10 mouse cellular contexts compared by ENCODE assay signal in genomic region chr5:65958597-65958996, GRCm38 (mm10). TPM values are rescaled to one million over a fixed set of nuclear protein-coding genes. Genes with fewer than 3 reads are reported as not detected.
A peak's percentile ranks its signal among the peaks of the same experiment; 100 is the strongest.
DNase-seq lines count a peak whose midpoint lies in the region; ATAC-seq and TF ChIP-seq lines count a peak whose summit lies in the region.
"Had no signal": no experiment of that assay in that cellular context is flagged by ENCODE, and none has a peak within 500 bp of the region (broad histone marks: within the 10 kb centered on the region; RNA-seq: fewer than 3 reads in every experiment).

No protein-coding gene starts in this region.

- peak in 1 of 2 experiments; percentile 22 for DNase-seq in cerebellum, adult 2 months
- DNase-seq in layer of hippocampus, adult 11-12 months (ENCODE audit: low spot score) = peak; percentile 24
- DNase-seq in layer of hippocampus, postnatal 36 days = no peak
- peak; percentile 70 for DNase-seq in CD4-positive helper T cell, adult 2 months (ENCODE audit: low read depth, low spot score)
- DNase-seq in cerebellum, postnatal 36 days = peak; percentile 17 to 20
- DNase-seq in lung, postnatal 0 days (ENCODE audit: low spot score) = peak; percentile 63
- DNase-seq in urinary bladder, adult 18-20 months (ENCODE audit: low spot score in 2 of 2) = no peak

- no peak for TF ChIP-seq EP300 in lung, postnatal 0 days (IDR thresholded peaks at IDR 0.05)

- no peak overlapping the region for H3K4me3 ChIP-seq in cerebellum, adult 2 months (replicated peaks; ENCODE audit: insufficient read depth, low read depth, low read length)
- H3K4me3 ChIP-seq in lung, postnatal 0 days (ENCODE audit: low read depth, low read length) = no peak overlapping the region

- WGBS in cerebellum, adult 2 months = 4% methylated on average over 4 of the region's 4 CpGs
- WGBS in lung, postnatal 0 days = 1% methylated on average over 4 of the region's 4 CpGs

- no peak for TF ChIP-seq POLR2A in cerebellum, adult 2 months (IDR thresholded peaks at IDR 0.05; ENCODE audit: borderline replicate concordance, insufficient read depth, low read length)

- no peaks in the 10 kb centered on the region for H3K9me3 ChIP-seq in lung, postnatal 0 days (ENCODE audit: low read length)

- ATAC-seq in cerebellum, adult (ENCODE audit: insufficient number of reproducible peaks, low FRiP score, low TSS enrichment) = no peak
- no peak for ATAC-seq in lung, postnatal 0 days

- H3K4me2 ChIP-seq in lung, postnatal 0 days (replicated peaks; ENCODE audit: low read depth, low read length) = no peak overlapping the region

- no peak overlapping the region for H3K27ac ChIP-seq in cerebellum, adult 2 months (ENCODE audit: insufficient read depth, low read length)
- no peak overlapping the region for H3K27ac ChIP-seq in lung, postnatal 0 days (ENCODE audit: low read length)
- H3K27ac ChIP-seq: macrophage had no signal

- peak; percentile 63 for TF ChIP-seq CTCF in cerebellum, adult 2 months (IDR thresholded peaks at IDR 0.05; ENCODE audit: borderline replicate concordance, insufficient read depth, low read depth, low read length)
- TF ChIP-seq CTCF in lung, postnatal 0 days (IDR thresholded peaks at IDR 0.05) = peak; percentile 83

- H3K27me3 ChIP-seq in cerebellum, adult 2 months (ENCODE audit: control insufficient read depth, insufficient read depth, low read length) = no peaks in the 10 kb centered on the region
- no peaks in the 10 kb centered on the region for H3K27me3 ChIP-seq in lung, postnatal 0 days (replicated peaks; ENCODE audit: insufficient read depth, low read length)

- H3K36me3 ChIP-seq in lung, postnatal 0 days (ENCODE audit: insufficient read depth, low read length) = no peaks in the 10 kb centered on the region

- no peaks in the 10 kb centered on the region; the same call in 1 of the 2 replicates for H3K4me1 ChIP-seq in cerebellum, adult 2 months (ENCODE audit: control insufficient read depth, insufficient read depth, low read length)
- no peaks in the 10 kb centered on the region for H3K4me1 ChIP-seq in lung, postnatal 0 days (ENCODE audit: insufficient read depth, low read depth, low read length)

- H3K9ac ChIP-seq in lung, postnatal 0 days (replicated peaks; ENCODE audit: low read depth) = no peak overlapping the region

RNA-seq across cellular contexts. Expression of gene Chrna9, which starts 23.9 kb away (rescaled TPM):
- polyA plus RNA-seq in cerebellum, adult 2 months (2012; rRNA removed) = not detected in 2 replicates
- not detected for total RNA-seq in layer of hippocampus, postnatal 36 days (2021)
- polyA plus RNA-seq in lung, postnatal 0 days (2015; fragmentation: Nextera tagmentation; extraction: Ambion mirVana) = 0.20 TPM in 1 of 2 replicates, not detected in the other
- polyA plus RNA-seq: heart, embryonic 14.5 days; macrophage had no signal

RNA-seq across cellular contexts. Expression of gene 9130230L23Rik, which starts 45.5 kb away (rescaled TPM):
- not detected in 2 replicates for polyA plus RNA-seq in cerebellum, adult 2 months (2012; rRNA removed)
- total RNA-seq in layer of hippocampus, postnatal 36 days (2021) = not detected
- polyA plus RNA-seq in lung, postnatal 0 days (2015; fragmentation: Nextera tagmentation; extraction: Ambion mirVana) = 1.7 TPM in 2 replicates
- polyA plus RNA-seq: macrophage had no signal

Comparison
In these comparisons a context has a peak if more than half of its experiments do, and no peak if none do; other contexts are left out.
1. DNase-seq: peak in layer of hippocampus, adult 11-12 months (single experiment), CD4-positive helper T cell, adult 2 months (single experiment), cerebellum, postnatal 36 days (2 of 2) and lung, postnatal 0 days (single experiment); none in layer of hippocampus, postnatal 36 days (0 of 2) and urinary bladder, adult 18-20 months (0 of 2).